Mouse (Mus musculus) liver, embryonic 11.5 days (tissue): ENCODE measurements around the gene Plcg2. TPM values are rescaled to one million over a fixed set of nuclear protein-coding genes. Genes with fewer than 3 reads are reported as not detected.

Source experiments
- ATAC-seq: fragments of 200-750 bp; cut with Nextera tagmentation; replicated peaks from 2 replicates; pipeline ENCODE4 v1.8.0; 2017; ENCODE audit warnings: moderate number of reproducible peaks, mild to moderate bottlenecking, moderate TSS enrichment, moderate library complexity; ENCODE audit not compliant: low FRiP score
- DNase-seq: peaks from one replicate; pipeline ENCODE4 v3.0.0-alpha.2; 2017; ENCODE audit warnings: low spot score
- H3K27ac ChIP-seq: fragments of 300-500 bp; sonication (generic); 2 replicates; pipeline ENCODE4 v1.5.1; 2014; ENCODE audit warnings: mild to moderate bottlenecking, low read depth, low read length, control low read depth
- H3K27me3 ChIP-seq: fragments of 300-500 bp; sonication (generic); replicated peaks from 2 replicates; pipeline ENCODE4 v1.6.1; 2014; ENCODE audit warnings: low read length, mixed read lengths; ENCODE audit not compliant: control insufficient read depth, insufficient read depth
- H3K36me3 ChIP-seq: fragments of 300-500 bp; sonication (generic); 2 replicates; pipeline ENCODE4 v1.6.1; 2014; ENCODE audit warnings: mild to moderate bottlenecking, low read length, moderate library complexity, mixed read lengths; ENCODE audit not compliant: control insufficient read depth, insufficient read depth
- H3K4me1 ChIP-seq: fragments of 300-500 bp; sonication (generic); replicated peaks from 2 replicates; pipeline ENCODE4 v1.6.1; 2014; ENCODE audit warnings: low read length, mixed read lengths; ENCODE audit not compliant: control insufficient read depth, insufficient read depth
- H3K4me2 ChIP-seq: fragments of 300-500 bp; sonication (generic); 2 replicates; pipeline ENCODE4 v1.6.1; 2014; ENCODE audit warnings: mild to moderate bottlenecking, control low read depth, moderate library complexity
- H3K4me3 ChIP-seq: fragments of 300-500 bp; sonication (generic); 2 replicates; pipeline ENCODE4 v1.5.1; 2014; ENCODE audit warnings: low read depth, low read length, control low read depth
- H3K9ac ChIP-seq: fragments of 300-500 bp; sonication (generic); 2 replicates; pipeline ENCODE4 v1.6.1; 2014; ENCODE audit warnings: low read depth, low read length, control low read depth
- H3K9me3 ChIP-seq: fragments of 300-500 bp; sonication (generic); 2 replicates; pipeline ENCODE4 v1.6.1; 2016; ENCODE audit warnings: low read length, inconsistent platforms, mixed read lengths; ENCODE audit not compliant: control insufficient read depth
- WGBS: fragments of 180-500 bp; shearing (Covaris S2); extraction: QIAGEN DNeasy Blood & Tissue Kit; methylation state at CpG from one replicate; pipeline ENCODE4 v1.1.7; 2014; 5-methylcytosine and 5-hydroxymethylcytosine counted together
- polyA plus RNA-seq: library from polyadenylated mRNA; unstranded; fragments of >200 nt; fragmentation: Nextera tagmentation; extraction: Ambion mirVana; gene quantifications from 2 replicates; pipeline ENCODE4 v1.2.1, GENCODE M21; 2014

The Plcg2 gene
- 14.8 and 17.4 TPM in 2 replicates for polyA plus RNA-seq

DNA sequence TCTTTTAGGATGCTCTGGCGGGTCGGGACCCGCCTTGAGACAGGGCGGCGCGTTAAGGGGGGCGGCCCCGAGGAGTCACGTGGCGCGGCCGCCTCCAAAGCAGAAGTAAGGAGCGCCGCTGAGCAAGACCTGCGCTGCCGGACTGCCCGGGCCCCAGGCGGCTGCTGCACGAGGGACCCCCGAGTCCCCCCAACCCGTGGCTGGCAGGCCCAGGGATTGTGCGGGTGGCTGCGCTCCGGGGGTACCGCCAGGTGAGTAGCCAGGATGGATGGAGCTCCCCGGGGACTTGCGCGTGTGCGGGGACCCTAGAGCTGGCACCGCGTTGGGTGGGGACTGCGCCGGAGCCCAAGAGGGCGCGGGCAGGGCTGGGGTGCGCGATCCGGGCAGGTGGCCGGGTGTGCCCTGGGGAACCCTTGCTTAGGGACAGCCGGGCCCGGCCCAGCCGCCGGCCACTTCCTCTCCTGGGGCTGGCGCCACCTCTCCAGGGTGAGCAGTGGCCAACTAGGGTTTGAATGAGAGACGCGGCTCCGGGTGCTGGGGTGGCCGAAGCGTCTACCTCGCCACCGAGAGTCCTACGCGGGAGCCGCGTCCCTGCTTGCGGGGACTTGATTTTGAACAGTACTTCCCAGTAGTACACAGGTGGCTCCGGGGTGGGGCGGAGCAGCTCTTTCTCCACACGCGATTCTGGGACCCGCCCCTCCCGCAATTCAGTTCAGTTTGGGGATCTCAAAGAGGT lies at the start of gene Plcg2:
Plcg2 (plus strand) TSS at position 113 of the 736 bp plus-strand sequence.
- H3K36me3 ChIP-seq, result no peaks in the 10 kb centered on the region
- H3K4me1 ChIP-seq, result peaks cover 6% of the 10 kb centered on the region
- DNase-seq (peak; percentile 51), ATAC-seq (peak; percentile 74)
- no peaks in the 10 kb centered on the region for H3K9me3 ChIP-seq
- peak within 1 kb of the TSS; percentile 74 for H3K4me3 ChIP-seq
- H3K4me2 ChIP-seq, result peak within 1 kb of the TSS; percentile 100
- WGBS, result under 1% methylated on average over 62 of the region's 62 CpGs
- H3K27ac ChIP-seq, result peak within 1 kb of the TSS; percentile 25; the same call in 1 of the 2 replicates
- H3K9ac ChIP-seq, result peak within 1 kb of the TSS; percentile 71
- peaks cover 18% of the 10 kb centered on the region for H3K27me3 ChIP-seq

DNA sequence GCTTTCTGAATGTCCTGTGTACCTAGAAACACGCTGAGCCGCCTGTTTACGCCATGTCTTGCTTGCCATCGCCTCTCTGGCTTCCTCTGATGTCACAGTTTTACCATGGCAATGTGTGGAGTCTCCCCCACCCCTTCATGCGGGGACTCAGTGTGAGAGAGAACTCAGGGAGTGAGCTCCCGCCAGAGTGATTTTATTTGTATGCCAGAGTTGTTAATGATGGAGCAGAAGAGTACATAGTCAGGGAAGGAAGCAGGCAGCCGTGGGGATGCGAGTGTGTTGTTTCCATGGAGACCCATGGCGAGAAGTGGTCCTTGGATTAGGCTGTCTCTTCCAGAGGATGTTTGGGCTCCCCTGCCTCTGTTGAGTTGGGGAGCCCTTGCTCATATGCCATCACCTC lies 47.0 kb upstream of the Plcg2 start:
- WGBS, result 91% methylated on average over 9 of the region's 9 CpGs
- no peaks in the 10 kb centered on the region for H3K9me3 ChIP-seq
- no peak overlapping the region for H3K9ac ChIP-seq
- no peaks in the 10 kb centered on the region for H3K27me3 ChIP-seq
- ATAC-seq, result no peak
- H3K4me1 ChIP-seq, result no peaks in the 10 kb centered on the region
- DNase-seq, result no peak
- H3K4me2 ChIP-seq, result no peak overlapping the region
- H3K27ac ChIP-seq, result no peak overlapping the region
- no peak overlapping the region for H3K4me3 ChIP-seq
- H3K36me3 ChIP-seq, result peaks cover 30% of the 10 kb centered on the region

DNA sequence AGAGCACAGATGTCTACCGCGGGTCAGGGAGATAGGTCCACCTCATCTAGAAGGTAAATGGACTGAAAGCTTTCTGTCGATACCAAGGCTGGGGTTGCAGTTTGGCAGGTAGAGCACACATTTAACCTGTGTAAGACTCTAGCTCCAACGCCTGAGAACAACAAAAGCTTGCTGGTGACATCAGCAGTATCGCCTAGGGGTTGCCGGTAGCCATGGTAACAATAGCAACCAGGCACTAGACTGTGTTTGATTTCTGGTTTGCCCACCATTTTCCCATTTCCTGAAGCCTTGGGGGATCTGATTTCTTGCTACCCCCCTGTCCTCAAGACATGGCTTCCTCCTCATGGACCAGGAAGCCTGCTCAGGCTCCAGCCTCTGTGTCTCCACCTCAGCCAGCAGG lies 44.1 kb upstream of the Plcg2 start:
- Histone ChIP-seq H3K9ac (no peak overlapping the region), H3K27ac (no peak overlapping the region), H3K27me3 (no peaks in the 10 kb centered on the region), H3K4me1 (no peaks in the 10 kb centered on the region), H3K36me3 (peaks cover 25% of the 10 kb centered on the region), H3K4me2 (no peak overlapping the region), H3K4me3 (no peak overlapping the region), H3K9me3 (no peaks in the 10 kb centered on the region)
- ATAC-seq, result no peak
- WGBS, result 82% methylated on average over 6 of the region's 6 CpGs
- DNase-seq, result no peak

DNA sequence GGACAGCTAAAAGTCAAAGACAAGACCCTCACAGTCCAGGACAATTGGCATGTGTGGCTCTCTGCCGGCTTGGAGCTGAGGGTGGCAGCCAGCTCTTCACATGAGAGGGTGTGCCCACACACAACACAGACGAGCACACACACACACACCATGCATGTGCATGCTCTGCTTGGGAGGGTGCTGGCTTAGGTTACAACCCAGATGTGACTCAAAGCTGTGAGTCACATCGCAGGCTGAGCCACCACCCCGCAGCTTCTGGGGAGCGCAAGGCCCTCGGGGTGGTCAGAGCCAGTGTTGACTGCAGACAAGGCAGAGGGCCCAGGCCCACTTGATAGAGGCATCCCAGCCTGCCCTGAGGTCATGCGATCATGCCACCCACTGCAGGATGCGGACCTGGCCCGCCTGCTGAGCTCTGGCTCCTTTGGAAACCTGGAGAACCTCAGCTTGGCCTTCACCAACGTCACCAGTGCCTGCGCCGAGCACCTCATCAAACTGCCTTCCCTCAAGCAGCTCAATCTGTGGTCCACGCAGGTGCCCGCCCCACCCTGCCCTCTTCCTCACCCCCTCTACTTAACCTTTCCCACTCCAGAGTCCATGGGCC lies 43.5 kb upstream of the Plcg2 start:
- no peaks in the 10 kb centered on the region for H3K27me3 ChIP-seq
- H3K9ac ChIP-seq, result no peak overlapping the region
- H3K4me1 ChIP-seq, result no peaks in the 10 kb centered on the region
- no peak overlapping the region for H3K27ac ChIP-seq
- peaks cover 24% of the 10 kb centered on the region for H3K36me3 ChIP-seq
- H3K9me3 ChIP-seq, result no peaks in the 10 kb centered on the region
- 92% methylated on average over 14 of the region's 14 CpGs for WGBS
- no peak overlapping the region for H3K4me3 ChIP-seq
- no peak for ATAC-seq
- H3K4me2 ChIP-seq, result no peak overlapping the region
- no peak for DNase-seq

DNA sequence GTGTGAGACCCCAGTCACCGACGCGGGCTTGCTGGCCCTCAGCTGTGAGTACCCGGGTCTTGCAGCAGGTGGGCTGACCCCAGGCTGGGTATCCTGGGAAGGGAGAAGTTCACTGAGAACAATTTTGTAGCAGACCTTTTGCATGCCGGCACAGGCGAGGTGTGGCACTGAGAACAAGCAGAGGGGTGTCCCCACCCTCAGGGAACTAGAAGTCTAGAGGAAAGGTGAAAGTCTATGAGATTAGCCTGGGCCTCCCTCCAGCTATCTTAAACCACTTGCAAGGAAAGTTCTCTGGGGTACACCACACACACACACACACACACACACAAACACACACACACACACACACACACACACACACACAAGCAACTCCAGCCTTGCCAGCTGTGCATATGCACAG lies 42.4 kb upstream of the Plcg2 start:
- no peak overlapping the region for H3K27ac ChIP-seq

DNA sequence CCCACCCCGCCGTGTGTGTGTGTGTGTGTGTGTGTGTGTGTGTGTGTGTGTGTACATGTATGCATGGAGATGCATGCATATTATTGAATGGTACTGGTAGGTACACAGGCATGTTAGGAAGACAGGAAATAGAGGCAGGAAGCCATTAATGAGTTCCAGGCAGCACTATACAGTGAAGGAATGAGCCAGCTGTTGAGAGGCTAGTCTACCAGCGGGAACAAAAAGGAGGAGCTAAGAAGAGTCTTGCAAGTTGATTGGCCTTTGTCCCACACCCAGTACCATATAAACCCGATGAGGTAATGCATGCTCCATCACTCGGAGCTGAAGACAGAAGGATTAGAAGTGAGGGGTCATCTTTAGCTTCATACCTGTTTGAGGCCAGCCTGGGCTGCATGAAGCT lies 39.7 kb upstream of the Plcg2 start:
- H3K27me3 ChIP-seq, result no peaks in the 10 kb centered on the region
- no peak overlapping the region for H3K4me3 ChIP-seq
- H3K4me1 ChIP-seq, result no peaks in the 10 kb centered on the region
- H3K27ac ChIP-seq, result no peak overlapping the region
- no peaks in the 10 kb centered on the region for H3K9me3 ChIP-seq
- no peak overlapping the region for H3K4me2 ChIP-seq
- H3K36me3 ChIP-seq, result peaks cover 13% of the 10 kb centered on the region
- no peak for ATAC-seq
- no peak for DNase-seq
- 76% methylated on average over 5 of the region's 5 CpGs for WGBS
- no peak overlapping the region for H3K9ac ChIP-seq

More for the DNA sequence above, 42.4 kb upstream of the Plcg2 start:
- no peaks in the 10 kb centered on the region for H3K27me3 ChIP-seq
- peaks cover 22% of the 10 kb centered on the region for H3K36me3 ChIP-seq
- no peak for DNase-seq
- no peaks in the 10 kb centered on the region for H3K4me1 ChIP-seq
- whole genome bisulfite sequencing, result 84% methylated on average over 6 of the region's 6 CpGs
- H3K4me3 ChIP-seq, result no peak overlapping the region
- H3K4me2 ChIP-seq, result no peak overlapping the region
- no peaks in the 10 kb centered on the region for H3K9me3 ChIP-seq
- no peak for ATAC-seq
- H3K9ac ChIP-seq, result no peak overlapping the region

DNA sequence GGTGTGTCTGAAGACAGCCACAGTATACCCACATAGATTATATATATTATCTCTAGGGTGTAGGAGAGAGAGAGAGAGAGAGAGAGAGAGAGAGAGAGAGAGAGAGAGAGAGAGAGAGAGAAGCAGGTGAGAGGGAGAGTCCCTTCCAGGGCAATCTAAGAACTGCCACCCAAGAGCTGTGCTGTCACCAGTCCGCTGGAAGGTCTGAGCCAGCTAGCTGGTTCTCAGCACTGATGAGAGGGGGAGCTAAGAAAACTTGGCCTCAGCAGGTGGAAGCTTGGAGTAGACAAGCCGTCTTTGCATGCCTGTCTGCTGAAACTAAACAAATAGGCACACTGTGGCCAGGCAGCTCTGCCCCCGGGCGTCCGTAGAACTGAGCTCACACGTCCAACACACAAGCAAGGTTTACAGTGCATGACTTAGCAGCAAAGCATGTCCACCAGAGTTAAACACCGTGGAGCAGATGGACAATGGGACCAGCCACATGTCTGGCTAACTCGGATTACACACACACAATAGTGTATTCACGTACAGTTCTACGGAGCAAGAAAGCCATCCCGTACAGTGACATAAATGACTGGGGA lies 35.3 kb upstream of the Plcg2 start:
- no peak overlapping the region for H3K27ac ChIP-seq

DNA sequence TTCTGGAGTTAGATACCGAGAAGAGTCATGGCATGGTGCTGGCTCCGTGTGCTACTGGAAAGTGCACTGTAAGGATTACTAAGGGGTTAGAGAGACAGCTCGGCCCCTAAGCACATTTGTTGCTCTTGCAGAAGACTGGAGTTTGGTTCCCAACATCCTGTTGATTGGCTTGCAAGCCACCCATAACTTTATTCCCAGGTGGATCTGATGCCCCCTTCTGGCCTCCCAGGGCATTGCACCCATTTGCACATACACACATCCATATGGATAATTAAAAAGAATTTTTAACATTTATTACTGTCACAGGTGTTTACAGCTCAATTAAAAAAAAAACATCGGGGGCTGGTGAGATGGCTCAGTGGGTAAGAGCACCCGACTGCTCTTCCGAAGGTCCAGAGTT lies 33.6 kb upstream of the Plcg2 start:
- Histone ChIP-seq H3K27me3 (no peaks in the 10 kb centered on the region), H3K27ac (no peak overlapping the region), H3K36me3 (no peaks in the 10 kb centered on the region), H3K9ac (no peak overlapping the region), H3K4me2 (no peak overlapping the region), H3K4me1 (no peaks in the 10 kb centered on the region), H3K9me3 (no peaks in the 10 kb centered on the region), H3K4me3 (no peak overlapping the region)
- WGBS, result 93% methylated on average over 6 of the region's 6 CpGs
- DNase-seq (no peak), ATAC-seq (no peak)

More for the DNA sequence above, 35.3 kb upstream of the Plcg2 start:
- DNase-seq (no peak), ATAC-seq (no peak)
- H3K4me2 ChIP-seq, result no peak overlapping the region
- no peaks in the 10 kb centered on the region for H3K9me3 ChIP-seq
- H3K4me3 ChIP-seq, result no peak overlapping the region
- WGBS, result 81% methylated on average over 11 of the region's 11 CpGs
- no peaks in the 10 kb centered on the region for H3K27me3 ChIP-seq
- no peaks in the 10 kb centered on the region for H3K4me1 ChIP-seq
- peaks cover under 1% of the 10 kb centered on the region; the same call in 1 of the 2 replicates for H3K36me3 ChIP-seq
- H3K9ac ChIP-seq, result no peak overlapping the region
